Mouse (Mus musculus): ENCODE data around the gene Shroom3.

Shroom3 gene

DNA sequence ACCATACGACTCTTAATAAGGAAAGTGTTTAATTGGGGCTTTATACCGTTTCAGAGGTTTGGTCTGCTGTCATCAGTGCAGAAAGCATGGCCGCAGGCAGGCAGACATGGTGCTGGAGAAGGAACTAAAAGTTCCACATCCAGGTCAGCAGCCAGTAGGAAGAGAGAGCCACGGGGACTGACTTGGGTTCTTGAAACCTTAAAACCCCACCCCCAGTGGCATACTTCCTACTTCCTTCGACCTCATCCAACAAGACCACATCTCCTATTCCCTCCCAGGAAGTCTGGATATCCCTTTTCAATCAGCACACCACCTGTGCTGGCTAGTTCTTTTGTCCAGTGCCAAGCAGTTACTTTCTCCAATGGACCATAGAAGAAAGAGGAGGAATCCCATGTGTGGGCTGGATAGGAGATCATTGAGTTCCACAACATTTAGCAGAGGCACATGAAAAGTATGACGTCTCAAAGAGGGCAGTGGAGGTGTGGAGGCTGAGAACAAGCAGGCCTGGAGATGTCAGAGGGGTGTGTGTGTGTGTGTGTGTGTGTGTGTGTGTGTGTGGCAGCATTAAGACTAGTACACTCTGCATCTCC, 76.0 kb downstream of the Shroom3 start:
- peak; percentile 55 for DNase-seq

DNA sequence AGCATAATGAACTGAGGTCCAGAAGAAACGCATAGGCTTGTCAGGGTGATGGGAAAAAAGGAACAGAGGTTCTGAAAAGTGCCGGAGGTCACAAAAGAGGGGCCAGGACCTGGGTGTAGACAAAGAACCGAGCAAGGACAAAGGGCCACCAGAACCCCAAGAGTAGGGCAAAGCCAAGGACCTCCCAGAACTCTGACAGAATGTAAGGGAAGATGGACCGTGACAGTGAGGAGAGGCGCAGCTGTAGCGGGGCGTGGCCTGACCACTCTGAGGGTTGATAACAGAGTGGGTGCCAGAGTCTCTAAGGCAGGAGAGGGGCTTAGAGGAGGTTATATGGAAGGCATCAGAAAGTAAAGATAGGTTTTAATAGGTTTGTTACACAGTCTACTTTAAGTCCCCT, 77.3 kb downstream of the Shroom3 start:
- peak; percentile 55 for DNase-seq

DNA sequence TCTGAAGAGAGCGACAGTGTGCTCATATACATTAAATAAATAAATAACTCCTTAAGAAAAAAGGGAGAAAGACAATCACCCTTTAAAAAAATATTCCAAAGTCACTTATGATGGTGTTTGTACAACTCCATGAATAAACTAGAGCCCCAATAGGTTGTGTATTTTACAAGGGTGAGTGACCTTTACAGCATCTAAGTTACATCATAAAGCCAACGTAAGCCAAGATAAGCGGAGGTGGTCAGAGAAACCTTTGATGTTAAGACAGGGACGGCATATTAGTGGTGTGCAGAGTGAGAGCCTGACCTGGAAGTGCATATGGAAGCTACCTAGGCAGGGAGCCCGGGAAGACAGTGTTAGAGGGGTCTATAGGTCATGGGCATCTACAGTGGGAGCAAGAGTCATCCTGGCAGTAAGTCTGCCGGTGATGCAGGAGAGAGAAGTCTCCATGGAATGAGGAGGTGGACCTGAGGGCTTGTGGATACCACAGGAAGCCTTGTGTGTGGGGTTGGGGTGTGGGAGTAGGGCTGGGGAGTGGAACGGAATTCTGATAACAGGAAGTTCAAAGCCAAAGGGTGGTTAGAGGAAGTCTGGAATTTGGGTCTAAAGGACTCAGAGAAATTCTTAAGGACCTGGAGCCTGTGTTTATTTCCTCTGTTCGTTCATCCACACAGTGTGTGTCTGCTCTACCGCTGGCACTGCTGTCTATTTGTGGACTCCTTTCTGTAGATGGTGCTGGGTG, 78.5 kb downstream of the Shroom3 start:
- DNase-seq, result peak; percentile 87

DNA sequence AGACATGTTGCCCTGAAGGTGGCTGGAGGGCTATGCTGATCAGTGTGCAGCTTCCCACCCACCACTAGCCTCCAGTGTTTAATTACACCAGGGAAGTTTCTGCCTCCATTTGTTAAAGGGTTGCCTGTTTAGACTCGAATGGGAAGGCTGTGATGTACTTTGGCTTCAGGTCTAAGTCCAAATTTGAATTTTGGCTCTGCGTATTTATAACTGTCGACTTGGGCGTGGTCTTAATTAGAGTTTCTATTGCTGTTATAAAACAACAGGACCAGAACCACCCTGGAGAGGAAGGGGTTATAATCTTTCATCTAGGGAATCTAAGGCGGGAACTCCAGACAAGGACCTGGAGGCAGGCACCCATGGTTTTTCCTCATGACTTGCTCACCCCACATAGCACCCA, 79.2 kb downstream of the Shroom3 start:
- DNase-seq, result peak; percentile 81

DNA sequence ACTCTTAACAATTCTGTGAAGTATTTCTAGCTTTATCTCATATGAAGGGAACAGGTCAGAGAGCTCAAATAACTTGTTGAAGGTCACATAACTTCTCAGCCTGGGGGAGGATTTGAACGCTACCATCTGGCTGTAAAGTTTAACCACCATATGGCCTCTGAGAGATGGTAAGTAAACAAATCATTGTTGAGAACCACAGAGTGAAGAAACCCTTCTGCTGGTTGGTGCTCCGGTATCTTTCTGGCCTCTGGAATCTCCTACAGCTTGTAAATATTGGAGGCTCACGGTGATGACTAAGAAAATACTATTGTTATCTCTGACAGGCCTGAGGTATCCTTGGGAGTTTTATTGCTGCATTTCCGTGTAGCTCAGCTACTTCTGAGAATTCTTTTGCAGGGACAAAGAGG, 80.3 kb downstream of the Shroom3 start:
- DNase-seq, result no peak

DNA sequence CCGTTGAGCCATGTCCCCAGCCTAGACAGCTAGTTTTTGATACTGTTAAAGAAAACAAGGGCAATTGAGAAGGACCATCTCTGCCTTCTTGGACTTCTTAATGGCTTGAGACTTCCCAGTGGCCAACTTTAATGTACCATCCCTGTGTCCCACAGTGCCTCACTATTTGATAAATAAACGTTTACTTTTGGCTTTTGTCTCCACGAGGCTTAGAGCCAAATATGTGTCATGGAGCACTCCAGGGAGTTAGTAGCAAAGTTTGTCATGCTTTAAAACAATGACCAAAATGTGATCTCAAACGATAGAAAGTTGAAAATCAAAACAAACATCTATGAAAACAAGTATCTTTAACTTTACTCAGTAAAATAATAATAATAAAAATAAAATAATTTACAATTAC, 83.1 kb downstream of the Shroom3 start:
- no peak for DNase-seq

DNA sequence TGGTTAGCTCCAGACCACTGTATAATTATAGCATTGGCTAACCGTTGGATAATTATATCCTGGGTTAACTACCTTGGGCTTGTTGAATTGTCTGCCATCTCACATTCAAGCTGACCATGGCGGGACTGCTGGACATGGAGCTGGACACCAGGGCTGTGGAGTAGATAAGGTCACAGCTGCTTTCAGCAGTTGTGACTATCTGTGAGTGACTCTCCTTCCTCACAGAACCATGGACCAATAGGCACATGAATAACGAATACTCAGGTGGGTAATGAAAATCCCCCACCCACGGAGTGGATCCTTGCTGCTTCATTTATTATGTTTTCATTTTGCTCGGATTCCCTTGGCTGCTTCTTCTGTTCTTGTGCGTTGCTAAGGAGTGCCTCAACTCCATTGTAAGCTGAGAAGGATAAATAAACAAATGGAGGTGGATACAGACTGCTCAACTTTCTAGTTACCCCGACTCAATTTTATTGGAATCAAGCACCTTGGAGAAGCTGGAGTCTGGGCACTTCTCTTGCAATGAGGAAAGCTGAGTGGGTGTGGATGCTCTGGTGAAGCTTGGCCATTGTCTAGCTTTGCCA, 84.1 kb downstream of the Shroom3 start:
- DNase-seq, result no peak

DNA sequence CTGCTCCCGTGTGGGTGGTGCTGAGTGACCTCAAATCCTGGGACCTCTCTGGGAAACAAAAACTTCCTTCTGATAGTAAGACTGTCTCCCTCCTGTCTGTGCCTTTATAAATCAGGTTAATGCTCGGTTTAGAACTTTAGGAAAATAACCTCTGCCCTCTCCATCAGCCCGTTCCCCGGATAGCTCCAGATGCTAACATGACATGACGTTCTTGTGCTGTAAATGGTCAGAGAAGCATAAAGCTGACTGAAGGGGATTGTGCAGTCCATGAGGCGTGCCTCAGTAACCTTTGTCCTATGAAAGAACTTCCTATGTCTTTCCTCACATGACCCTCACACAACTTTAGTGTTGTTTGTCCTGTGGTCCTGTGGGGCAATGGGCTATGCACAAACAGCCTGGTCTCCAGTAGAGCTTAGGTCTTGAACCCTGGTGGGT, 84.6 kb downstream of the Shroom3 start:
- no peak for DNase-seq

DNA sequence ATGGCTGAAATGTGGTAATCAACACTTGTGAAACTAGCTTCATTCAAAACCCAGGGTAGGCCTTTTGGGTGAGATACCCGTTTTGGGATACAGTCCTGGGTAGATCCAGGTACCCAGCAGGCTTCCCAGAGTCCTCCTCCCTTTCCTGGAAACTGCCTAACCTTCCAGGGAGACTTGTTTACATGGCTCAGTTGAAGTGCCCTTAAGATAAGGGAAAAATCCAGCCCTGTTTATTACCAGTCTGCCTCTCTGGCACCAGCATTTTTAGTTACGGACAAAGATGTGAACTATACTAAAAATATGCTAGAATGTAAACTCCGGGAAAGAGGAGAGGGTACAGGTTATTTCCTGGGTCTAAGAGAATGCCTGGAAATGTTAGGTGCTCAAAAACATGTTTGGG, 90.6 kb downstream of the Shroom3 start:
- no peak for DNase-seq

DNA sequence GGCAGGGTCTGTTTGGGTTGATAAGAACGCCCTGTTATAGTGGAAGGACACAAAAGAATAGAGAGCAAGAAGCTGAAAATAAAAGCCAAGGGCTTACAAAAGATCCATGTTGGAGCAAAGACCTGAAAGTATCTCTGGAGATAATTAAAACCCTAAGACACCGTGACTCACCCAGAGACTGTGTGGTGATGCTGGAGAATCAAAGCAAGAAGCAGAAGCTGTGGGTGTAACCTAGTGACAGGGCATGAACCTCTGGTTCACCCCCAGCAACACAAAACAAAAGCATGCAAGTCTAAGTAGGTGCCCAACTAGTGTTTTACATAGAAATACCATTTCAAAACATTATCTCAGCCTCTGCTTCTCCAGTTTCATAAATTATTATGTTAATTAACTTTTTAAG, 91.2 kb downstream of the Shroom3 start:
- no peak for DNase-seq

DNA sequence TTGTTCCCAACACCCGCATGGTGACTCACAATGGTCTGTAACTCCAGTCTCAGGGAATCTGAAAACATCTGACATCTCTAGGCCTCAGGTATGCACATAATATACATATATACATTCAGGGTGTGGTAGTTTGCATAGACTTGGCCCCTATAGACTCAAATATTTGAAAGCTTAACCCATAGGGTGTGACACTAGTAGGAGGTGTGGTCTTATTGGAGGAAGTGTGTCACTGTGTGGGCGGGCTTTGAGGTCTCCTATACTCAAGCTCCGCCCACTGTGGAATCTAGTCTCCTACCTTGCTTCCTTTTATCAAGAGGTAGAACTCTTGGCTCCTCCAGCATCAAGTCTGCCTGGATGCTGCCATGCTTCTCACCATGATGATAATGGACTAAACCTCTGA, 91.7 kb downstream of the Shroom3 start:
- no peak for DNase-seq

DNA sequence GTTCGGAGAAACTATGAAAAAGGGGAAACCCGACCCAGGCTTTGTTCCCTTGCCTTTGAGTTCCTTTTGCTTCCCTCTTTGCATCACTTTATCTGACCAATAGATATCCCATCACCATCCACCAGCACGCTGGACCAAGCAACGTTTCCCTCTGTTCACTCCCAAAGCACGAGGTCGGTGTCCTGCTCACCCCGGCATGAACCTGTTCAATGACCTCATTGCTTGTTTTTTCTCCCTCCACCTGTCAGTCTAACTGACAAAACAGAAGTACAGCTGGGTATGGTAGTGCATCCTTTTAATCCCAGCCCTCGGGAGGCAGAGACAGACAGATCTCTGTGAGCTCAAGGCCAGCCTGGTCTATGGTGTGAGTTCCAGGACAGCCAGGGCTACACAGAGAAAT, 95.2 kb downstream of the Shroom3 start:
- no peak for DNase-seq

DNA sequence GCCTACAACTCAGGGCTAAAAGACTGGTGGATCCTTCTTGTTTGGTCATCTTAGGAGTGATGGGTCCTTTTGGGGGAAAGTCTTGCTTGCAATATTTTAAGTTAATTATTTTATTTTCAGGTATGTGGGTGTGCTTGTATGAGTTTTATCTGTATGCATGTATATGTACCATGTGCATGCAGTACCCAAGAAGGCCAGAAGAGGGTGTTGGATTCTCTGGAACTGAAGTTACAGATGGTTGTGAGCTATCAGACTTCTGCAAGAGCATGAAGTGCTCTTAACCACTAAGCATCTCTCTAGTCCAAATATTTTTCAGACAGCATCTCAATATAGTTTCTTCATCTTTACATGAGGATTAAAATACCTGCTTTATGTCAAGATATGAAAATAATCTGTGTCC, 97.8 kb downstream of the Shroom3 start:
- DNase-seq, result no peak

DNA sequence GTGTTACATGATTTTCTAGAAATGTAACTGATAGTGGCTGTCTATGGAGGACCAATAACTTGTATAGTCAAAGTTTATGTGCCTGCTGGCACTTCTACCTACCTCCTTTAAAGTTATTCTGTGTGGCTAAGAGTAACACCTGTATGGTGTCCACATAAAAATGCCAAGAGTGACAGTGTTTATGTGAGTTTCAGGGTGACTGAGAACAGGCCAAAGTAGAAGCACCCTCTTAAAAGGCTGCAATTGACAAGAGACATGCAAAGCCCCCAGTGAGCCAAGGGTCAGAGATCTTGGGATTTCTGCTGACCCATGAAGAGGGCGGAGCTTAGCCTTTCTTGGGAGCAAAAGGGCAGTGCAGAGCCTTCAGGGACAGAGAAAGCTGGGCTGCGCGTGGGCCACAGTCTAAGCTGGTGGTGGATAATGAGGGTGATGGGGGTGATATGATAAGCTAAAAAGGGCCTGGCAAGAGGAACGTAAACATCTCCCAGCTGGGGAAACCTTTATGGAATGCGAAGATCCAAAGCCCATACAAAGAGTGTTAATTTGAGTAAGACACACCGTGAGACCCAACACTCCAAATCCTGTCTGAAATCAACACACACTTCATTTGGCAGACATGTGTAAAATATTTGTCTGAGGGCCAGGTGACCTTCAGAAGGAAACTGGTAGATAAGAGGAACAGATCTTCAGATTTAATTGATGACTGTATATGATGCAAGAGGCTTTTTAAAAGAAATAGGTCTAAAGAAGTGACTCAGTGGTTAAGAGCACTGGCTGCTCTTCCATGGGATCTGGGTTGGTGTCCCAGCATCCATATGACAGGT, 101.0 kb downstream of the Shroom3 start:
- DNase-seq, result no peak

DNA sequence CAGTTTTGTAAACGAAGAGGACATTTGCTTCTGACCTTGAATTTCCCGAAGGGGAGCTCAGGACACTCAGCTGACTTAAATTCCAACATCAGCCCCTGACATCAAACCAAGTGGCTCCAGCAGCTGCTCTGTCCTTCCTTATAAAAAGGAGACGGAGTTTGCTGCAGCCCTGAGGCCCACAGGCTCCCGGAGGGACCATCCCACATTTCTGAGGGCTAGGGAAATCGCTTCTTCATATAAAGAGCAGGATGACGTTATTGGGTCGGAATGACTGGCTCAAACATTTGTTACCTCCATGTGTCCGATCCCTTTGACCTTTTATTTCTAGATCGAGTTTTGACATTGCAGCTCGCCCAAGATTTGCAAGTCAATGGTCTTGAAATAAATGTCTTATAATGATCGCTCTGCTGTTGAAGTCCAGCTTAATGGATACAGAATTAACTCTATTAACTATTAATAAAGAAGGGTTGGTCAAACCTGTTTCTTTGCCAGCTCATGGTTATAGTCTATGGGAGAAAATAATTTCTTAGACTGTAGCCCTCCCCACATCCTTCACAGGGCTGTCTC, 102.7 kb downstream of the Shroom3 start:
- DNase-seq, result no peak

DNA sequence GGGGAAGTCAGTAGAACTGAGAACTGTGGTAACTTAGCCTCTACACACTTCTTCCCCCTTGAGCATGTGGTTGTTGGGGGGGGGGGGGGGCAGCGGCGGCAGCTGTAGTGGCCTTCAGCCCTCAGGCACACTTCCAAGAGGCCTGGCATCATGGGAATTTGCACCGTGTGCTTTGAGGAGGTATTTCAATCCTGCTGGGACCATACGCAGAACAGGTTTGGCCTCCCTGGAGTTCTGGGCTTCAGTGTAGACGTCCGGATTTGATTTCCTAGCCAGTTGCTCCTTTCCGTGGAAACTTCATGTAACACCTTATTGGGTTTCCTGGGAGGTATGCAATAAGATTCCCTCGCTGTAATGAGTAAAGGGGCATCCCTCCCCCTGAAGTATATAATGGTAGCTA, 105.8 kb downstream of the Shroom3 start:
- DNase-seq, result no peak

DNA sequence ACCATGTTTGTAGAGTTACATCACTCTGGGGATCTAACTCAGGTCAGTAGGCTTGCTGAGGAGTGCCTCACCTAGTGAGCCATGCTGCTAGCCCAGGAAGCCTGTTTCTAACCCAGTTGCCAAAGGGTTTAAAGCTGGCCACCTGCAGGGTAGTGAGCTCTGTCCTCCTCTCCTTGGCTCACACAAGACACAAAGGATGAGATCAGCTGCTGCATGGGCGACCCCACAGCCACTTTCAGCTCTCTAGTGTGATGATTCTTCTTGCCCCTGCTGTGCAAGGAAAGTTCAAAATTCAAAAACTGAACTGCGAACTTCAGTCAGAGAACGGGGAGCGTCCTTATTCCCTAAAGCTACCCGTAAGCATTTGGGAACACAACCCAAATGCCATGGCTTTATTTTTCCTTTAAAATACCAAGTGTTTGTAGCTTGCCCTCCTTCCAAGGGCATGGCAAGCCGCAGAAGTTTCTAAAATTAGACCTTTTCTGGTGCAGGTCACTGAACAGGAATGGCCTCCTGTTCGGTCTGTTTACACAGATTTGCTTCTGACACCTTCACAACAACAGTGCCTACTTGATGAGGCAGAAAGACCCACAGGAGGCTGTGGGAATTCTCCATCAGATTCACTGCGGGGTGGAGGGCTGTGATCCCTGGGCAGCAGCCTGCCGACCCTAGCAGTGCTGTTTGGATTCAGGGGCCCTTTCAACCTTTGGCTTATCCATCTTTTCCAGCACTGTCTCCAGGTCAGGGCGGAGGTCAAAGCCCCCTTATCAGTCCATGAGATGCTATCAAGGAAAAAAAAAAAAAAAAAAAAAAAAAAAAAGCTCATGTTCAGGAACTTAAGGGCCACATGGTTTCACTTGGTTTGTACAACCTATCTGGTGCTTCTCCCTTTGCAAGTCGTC, 113.1 kb downstream of the Shroom3 start:
- no peak for DNase-seq

DNA sequence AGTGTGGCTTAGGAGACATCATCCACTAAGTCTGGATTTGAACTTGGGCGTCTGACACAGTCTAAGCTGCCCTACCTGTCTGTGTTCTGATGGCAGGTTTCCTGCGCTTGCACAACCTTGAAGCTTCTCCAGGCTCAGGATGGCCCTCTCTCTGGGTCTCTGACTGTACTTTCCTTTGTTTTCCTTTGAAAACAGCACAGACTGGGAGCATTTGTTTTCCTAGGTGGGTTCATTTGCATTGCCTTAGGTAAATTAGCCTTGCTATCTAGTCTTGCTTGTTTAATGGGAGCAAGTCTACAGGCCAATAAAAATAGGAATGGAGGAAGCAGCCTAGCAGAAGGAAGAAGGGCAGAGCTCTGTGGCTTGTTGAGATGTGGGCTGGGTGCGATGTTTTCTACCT, 114.7 kb downstream of the Shroom3 start:
- DNase-seq, result no peak

DNA sequence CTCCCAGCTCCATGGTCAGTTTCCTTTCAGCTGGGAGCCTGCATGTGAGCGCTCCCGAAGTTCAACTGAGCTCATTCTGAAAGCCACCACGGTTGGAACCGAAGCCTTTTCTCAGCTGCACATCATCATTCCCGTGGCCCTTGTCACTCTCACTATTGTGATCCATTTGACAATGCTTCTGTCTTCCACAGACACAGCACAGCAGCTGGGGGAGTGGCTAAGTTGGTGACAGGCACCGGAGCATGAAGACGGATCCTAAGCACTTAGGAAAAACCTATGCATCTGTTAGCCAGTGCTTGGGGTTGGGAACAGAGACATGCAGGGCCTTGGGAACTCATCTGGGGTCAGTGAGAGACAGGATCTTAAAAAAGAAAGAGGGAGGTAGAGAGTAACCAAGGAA, 121.1 kb downstream of the Shroom3 start:
- no peak for DNase-seq

DNA sequence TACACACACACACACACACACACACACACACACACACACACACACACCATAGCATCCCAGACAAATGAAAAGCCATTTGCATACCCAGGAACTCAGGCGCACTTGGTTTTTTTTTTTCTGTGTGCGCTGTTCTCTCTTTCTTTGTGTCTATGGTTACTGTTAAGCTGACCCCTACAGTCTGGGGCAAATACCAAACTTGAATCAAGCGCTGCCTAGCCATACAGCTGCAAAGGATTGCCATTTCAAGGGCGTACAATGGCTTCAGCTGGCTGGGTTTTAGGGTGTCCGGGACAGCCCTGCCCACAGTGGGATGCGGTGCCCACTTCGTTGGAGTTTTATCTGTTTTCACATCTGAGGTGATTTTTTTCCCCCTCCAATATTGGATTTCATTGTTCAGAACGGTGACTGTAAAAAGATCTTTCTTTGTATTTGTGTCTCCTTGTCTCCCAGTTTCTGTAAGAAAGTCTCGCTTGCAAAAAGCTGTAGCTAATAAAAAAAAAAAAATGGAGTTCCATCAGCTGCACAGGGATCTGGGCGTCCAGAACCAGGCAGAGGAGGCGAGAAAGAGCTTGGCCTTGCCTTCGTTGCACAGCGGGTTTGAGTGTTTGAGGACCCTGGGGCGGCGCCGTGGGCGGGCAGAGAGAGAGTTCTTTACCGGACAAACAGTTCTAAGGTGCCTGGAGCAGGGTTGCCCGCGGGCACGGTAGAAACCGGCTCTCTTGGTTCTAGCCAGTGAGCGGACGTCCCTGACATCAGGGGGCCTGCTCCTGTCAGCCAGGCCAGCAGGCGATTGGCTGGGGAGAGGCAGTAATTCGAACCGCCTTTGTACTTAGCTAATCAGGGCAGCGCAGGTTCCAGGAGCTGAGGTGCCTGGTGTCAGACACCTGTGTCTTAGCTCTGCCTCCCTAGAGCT, 125.5 kb downstream of the Shroom3 start:
- DNase-seq, result peak; percentile 99

DNA sequence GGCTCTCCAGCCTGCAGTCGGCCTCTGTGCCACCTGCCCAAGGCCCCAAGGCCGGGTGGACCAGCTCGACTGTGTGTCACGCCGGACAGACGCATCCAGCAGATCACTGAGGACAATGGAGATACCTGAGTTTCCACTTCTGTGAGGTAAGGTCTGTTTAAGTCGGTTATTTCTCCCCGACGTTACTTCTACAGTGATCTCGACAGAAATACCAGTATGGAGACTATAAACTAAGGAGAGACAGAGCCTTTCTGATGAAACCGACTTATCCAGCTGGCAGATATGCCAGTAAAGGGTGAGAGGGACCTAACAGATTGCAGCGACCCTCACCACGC, 126.1 kb downstream of the Shroom3 start:
- no peak for DNase-seq
